Mouse (Mus musculus): ENCODE results near the gene Tmem135. TPM values are rescaled to one million over a fixed set of nuclear protein-coding genes. Genes with fewer than 3 reads are reported as not detected.

The Tmem135 gene
- 15.1 and 16.7 TPM in 2 replicates for polyA plus RNA-seq (2014; fragmentation: Nextera tagmentation; extraction: Ambion mirVana)

DNA sequence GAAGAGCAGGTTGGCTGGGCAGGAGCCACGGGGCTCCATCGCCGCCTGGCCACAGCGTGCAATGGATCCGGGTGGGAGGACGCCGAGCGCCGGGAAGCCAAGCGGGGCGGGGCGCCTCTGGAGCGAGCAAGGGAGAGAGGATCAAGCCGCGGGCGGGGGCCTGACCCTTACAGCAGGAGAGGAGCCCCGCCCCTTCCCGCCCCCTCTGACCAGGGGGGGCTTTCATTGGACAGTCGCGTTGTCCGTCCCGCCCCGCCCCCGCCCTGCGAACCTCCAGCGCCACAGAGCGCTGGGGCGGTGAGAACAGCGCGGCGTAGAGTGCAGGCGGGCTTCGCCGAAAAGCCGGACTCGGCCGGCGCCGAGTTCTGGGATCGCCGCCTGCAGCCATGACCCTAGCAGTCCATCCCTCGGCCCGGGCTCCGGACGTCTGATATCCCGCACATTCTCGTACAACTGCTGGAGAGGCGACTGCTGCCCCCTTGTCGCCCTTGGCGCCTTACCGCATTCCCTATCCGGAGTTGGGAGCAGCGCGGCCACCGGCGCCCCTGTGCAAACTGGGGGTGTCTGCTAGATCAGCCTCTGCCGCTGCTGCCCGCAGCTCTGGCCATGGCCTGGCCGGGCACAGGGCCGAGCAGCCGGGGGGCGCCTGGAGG lies at the start of gene Tmem135, which contains the start of gene Fzd4:
Tmem135 (minus strand) TSS at position 142 of the 653 bp plus-strand sequence.
Fzd4 (plus strand) TSS at position 275 of the 653 bp plus-strand sequence.
- WGBS = under 1% methylated on average over 60 of the region's 62 CpGs
- Histone ChIP-seq H3K4me2 (peak within 1 kb of the TSS; percentile 98), H3K27me3 (ENCODE audit: control insufficient read depth, insufficient read depth, low read length) (peaks cover 14% of the 10 kb centered on the region; the same call in 1 of the 2 replicates), H3K36me3 (ENCODE audit: control insufficient read depth, insufficient read depth, low read length) (no peaks in the 10 kb centered on the region), H3K4me1 (ENCODE audit: control insufficient read depth, insufficient read depth, low read length) (peaks cover 10% of the 10 kb centered on the region), H3K9me3 (ENCODE audit: control insufficient read depth, low read length) (no peaks in the 10 kb centered on the region), H3K9ac (ENCODE audit: low read length) (peak within 1 kb of the TSS; percentile 71), H3K4me3 (ENCODE audit: low read depth, low read length) (peak within 1 kb of the TSS; percentile 59), H3K27ac (ENCODE audit: low read depth, low read length) (peak within 1 kb of the TSS; percentile 21; the same call in 1 of the 2 replicates)
- peak; percentile 96 for ATAC-seq (ENCODE audit: low FRiP score)
- peak; percentile 100 for DNase-seq (ENCODE audit: low spot score, missing footprints)

- WGBS = 76% methylated on average over 2 of the region's 2 CpGs
Measured at GRCm38 (mm10) chr7:89450312-89450711, 46.3 kb upstream of the Tmem135 start.

DNA sequence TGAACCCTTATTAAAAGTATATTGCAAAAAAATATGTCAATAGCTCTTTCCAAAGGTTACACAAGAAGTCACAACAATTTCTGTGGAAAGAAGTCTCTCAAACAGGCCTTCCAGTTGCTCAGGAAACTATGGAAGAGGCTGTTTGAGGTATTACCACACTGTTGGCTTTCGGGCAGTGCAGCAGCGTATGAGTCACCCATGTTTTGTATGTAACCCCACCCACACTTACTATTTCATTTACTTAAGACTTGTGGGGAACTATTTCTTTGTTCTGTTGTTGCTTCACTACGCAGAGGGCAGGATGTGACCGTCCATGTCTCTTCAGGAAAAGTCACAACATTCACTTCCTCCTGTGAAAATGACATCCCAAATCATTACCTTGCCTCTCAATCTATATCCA lies 41.1 kb upstream of the Tmem135 start:
- no peaks in the 10 kb centered on the region for H3K9me3 ChIP-seq (ENCODE audit: control insufficient read depth, low read length)
- no peak overlapping the region for H3K4me3 ChIP-seq (ENCODE audit: low read depth, low read length)
- no peaks in the 10 kb centered on the region for H3K27me3 ChIP-seq (ENCODE audit: control insufficient read depth, insufficient read depth, low read length)
- no peak overlapping the region for H3K27ac ChIP-seq (ENCODE audit: low read depth, low read length)
- no peaks in the 10 kb centered on the region for H3K36me3 ChIP-seq (ENCODE audit: control insufficient read depth, insufficient read depth, low read length)
- ATAC-seq (ENCODE audit: low FRiP score) (no peak), DNase-seq (ENCODE audit: low spot score, missing footprints) (peak; percentile 49)
- H3K9ac ChIP-seq (ENCODE audit: low read length) = no peak overlapping the region
- WGBS = 89% methylated on average over 4 of the region's 4 CpGs
- no peak overlapping the region for H3K4me2 ChIP-seq
- no peaks in the 10 kb centered on the region for H3K4me1 ChIP-seq (ENCODE audit: control insufficient read depth, insufficient read depth, low read length)

More at GRCm38 (mm10) chr7:89450312-89450711, 46.3 kb upstream of the Tmem135 start:
- H3K4me3 ChIP-seq (ENCODE audit: low read depth, low read length) = no peak overlapping the region
- no peaks in the 10 kb centered on the region for H3K9me3 ChIP-seq (ENCODE audit: control insufficient read depth, low read length)
- H3K36me3 ChIP-seq (ENCODE audit: control insufficient read depth, insufficient read depth, low read length) = no peaks in the 10 kb centered on the region
- peak; percentile 37 for DNase-seq (ENCODE audit: low spot score, missing footprints)
- H3K27ac ChIP-seq (ENCODE audit: low read depth, low read length) = no peak overlapping the region
- no peak for ATAC-seq (ENCODE audit: low FRiP score)
- no peaks in the 10 kb centered on the region for H3K4me1 ChIP-seq (ENCODE audit: control insufficient read depth, insufficient read depth, low read length)
- H3K9ac ChIP-seq (ENCODE audit: low read length) = no peak overlapping the region
- H3K27me3 ChIP-seq (ENCODE audit: control insufficient read depth, insufficient read depth, low read length) = no peaks in the 10 kb centered on the region
- no peak overlapping the region for H3K4me2 ChIP-seq

- H3K9ac ChIP-seq (ENCODE audit: low read length) = no peak overlapping the region
- ATAC-seq (ENCODE audit: low FRiP score) (no peak), DNase-seq (ENCODE audit: low spot score, missing footprints) (no peak)
- H3K4me2 ChIP-seq = no peak overlapping the region
- H3K4me1 ChIP-seq (ENCODE audit: control insufficient read depth, insufficient read depth, low read length) = no peaks in the 10 kb centered on the region
- no peaks in the 10 kb centered on the region for H3K27me3 ChIP-seq (ENCODE audit: control insufficient read depth, insufficient read depth, low read length)
- no peak overlapping the region for H3K4me3 ChIP-seq (ENCODE audit: low read depth, low read length)
- H3K36me3 ChIP-seq (ENCODE audit: control insufficient read depth, insufficient read depth, low read length) = no peaks in the 10 kb centered on the region
- WGBS = 76% methylated on average over 4 of the region's 4 CpGs
- H3K9me3 ChIP-seq (ENCODE audit: control insufficient read depth, low read length) = no peaks in the 10 kb centered on the region
- no peak overlapping the region for H3K27ac ChIP-seq (ENCODE audit: low read depth, low read length)
Measured at GRCm38 (mm10) chr7:89442242-89442641, 38.2 kb upstream of the Tmem135 start.

DNA sequence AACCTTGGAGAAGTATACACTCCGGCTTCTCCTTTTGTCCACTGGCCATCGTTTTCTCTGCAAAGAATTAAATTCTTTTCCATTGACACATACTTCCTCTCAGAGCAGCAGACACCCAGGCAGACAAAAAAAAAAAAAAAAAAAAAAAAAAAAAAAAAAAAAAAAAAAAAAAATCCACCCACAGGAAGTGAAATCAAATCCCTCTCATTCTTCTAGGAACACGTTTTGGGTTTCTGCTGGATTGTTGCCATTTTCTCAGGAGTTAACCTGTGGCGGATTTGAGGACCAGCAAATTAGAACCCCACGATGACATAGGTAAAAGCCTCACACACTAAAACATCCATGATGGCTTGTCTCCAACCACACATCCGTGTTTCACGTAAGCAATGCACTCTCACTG lies 37.3 kb upstream of the Tmem135 start:
- no peaks in the 10 kb centered on the region for H3K27me3 ChIP-seq (ENCODE audit: control insufficient read depth, insufficient read depth, low read length)
- H3K36me3 ChIP-seq (ENCODE audit: control insufficient read depth, insufficient read depth, low read length) = no peaks in the 10 kb centered on the region
- H3K4me3 ChIP-seq (ENCODE audit: low read depth, low read length) = no peak overlapping the region
- H3K4me1 ChIP-seq (ENCODE audit: control insufficient read depth, insufficient read depth, low read length) = no peaks in the 10 kb centered on the region
- no peak overlapping the region for H3K4me2 ChIP-seq
- H3K27ac ChIP-seq (ENCODE audit: low read depth, low read length) = no peak overlapping the region
- ATAC-seq (ENCODE audit: low FRiP score) = no peak
- H3K9ac ChIP-seq (ENCODE audit: low read length) = no peak overlapping the region
- H3K9me3 ChIP-seq (ENCODE audit: control insufficient read depth, low read length) = no peaks in the 10 kb centered on the region
- WGBS = 81% methylated on average over 7 of the region's 7 CpGs
- DNase-seq (ENCODE audit: low spot score, missing footprints) = peak; percentile 76

- no peaks in the 10 kb centered on the region for H3K4me1 ChIP-seq (ENCODE audit: control insufficient read depth, insufficient read depth, low read length)
- H3K9me3 ChIP-seq (ENCODE audit: control insufficient read depth, low read length) = no peaks in the 10 kb centered on the region
- 49% methylated on average over 4 of the region's 4 CpGs for WGBS
- no peak overlapping the region for H3K9ac ChIP-seq (ENCODE audit: low read length)
- no peak overlapping the region for H3K4me2 ChIP-seq
- H3K27ac ChIP-seq (ENCODE audit: low read depth, low read length) = no peak overlapping the region
- no peaks in the 10 kb centered on the region for H3K27me3 ChIP-seq (ENCODE audit: control insufficient read depth, insufficient read depth, low read length)
- DNase-seq (ENCODE audit: low spot score, missing footprints) (peak; percentile 82), ATAC-seq (ENCODE audit: low FRiP score) (peak; percentile 59; the same call in 1 of the 2 replicates)
- H3K36me3 ChIP-seq (ENCODE audit: control insufficient read depth, insufficient read depth, low read length) = no peaks in the 10 kb centered on the region
- H3K4me3 ChIP-seq (ENCODE audit: low read depth, low read length) = no peak overlapping the region
Measured at GRCm38 (mm10) chr7:89437589-89437988, 33.6 kb upstream of the Tmem135 start.

DNA sequence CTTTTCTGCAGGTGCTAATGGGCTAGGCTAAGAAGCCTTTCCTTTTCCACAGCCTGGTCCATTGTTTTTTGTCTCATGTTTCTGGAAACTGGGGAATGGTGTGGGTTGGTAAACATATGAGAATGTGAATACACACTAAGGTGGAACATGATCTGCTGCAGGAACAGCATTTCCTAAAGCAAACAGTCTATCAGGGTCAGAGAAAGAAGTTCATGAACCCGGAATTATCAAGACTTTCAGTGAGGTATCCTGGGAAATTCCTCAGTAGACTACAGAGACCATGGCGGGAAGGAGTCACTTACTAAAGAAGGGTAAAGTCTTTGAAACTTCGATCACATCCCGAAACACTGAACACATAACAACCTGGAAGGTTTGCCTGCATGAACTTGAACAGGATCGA lies 32.4 kb upstream of the Tmem135 start:
- no peaks in the 10 kb centered on the region for H3K9me3 ChIP-seq (ENCODE audit: control insufficient read depth, low read length)
- 85% methylated on average over 5 of the region's 5 CpGs for WGBS

DNA sequence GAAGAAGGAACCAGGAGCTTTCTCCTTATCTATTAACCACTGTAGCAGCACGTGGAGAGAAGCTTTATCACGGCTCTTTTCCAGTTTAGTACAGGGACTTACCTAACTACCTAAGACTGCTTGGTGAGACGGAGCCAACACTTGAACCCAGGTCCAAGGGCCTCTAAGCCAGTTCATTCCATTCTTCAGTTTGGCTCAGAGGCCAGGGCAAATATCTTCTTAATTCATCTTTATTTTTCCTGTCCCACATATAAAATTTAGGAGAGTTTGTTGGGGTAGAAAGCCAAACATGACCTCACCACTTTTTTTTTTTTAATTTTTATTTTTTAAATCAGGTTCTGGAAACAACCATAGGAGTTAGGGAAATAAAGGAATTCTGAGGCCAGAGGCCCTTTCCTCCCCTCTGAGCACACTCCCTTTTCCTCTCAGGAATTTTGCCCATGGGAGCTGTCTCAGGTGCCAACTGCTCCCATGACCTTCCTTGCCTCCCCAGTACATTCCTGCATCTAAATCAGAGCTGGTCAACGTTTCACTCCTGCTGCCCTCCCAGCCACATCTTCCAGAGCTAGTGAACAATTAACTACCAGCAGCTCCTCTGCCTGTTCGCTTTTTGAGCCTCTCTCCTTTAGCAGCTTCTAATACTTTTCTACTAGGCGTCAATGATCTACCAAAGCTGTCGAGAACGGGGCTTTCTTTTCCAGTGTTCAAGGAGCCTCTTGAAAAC lies 30.0 kb upstream of the Tmem135 start:
- no peak for ATAC-seq (ENCODE audit: low FRiP score)

More for the DNA sequence above, 32.4 kb upstream of the Tmem135 start:
- Histone ChIP-seq H3K9ac (ENCODE audit: low read length) (no peak overlapping the region), H3K36me3 (ENCODE audit: control insufficient read depth, insufficient read depth, low read length) (no peaks in the 10 kb centered on the region), H3K27me3 (ENCODE audit: control insufficient read depth, insufficient read depth, low read length) (no peaks in the 10 kb centered on the region), H3K4me1 (ENCODE audit: control insufficient read depth, insufficient read depth, low read length) (no peaks in the 10 kb centered on the region), H3K4me2 (no peak overlapping the region), H3K4me3 (ENCODE audit: low read depth, low read length) (no peak overlapping the region), H3K27ac (ENCODE audit: low read depth, low read length) (no peak overlapping the region)
- DNase-seq (ENCODE audit: low spot score, missing footprints) (peak; percentile 53), ATAC-seq (ENCODE audit: low FRiP score) (no peak)

More for the DNA sequence above, 30.0 kb upstream of the Tmem135 start:
- H3K4me3 ChIP-seq (ENCODE audit: low read depth, low read length) = no peak overlapping the region
- no peak overlapping the region for H3K4me2 ChIP-seq
- H3K9me3 ChIP-seq (ENCODE audit: control insufficient read depth, low read length) = no peaks in the 10 kb centered on the region
- 69% methylated on average over 8 of the region's 8 CpGs for WGBS
- no peaks in the 10 kb centered on the region for H3K4me1 ChIP-seq (ENCODE audit: control insufficient read depth, insufficient read depth, low read length)
- no peaks in the 10 kb centered on the region for H3K36me3 ChIP-seq (ENCODE audit: control insufficient read depth, insufficient read depth, low read length)
- no peaks in the 10 kb centered on the region for H3K27me3 ChIP-seq (ENCODE audit: control insufficient read depth, insufficient read depth, low read length)
- no peak overlapping the region for H3K9ac ChIP-seq (ENCODE audit: low read length)
- no peak overlapping the region for H3K27ac ChIP-seq (ENCODE audit: low read depth, low read length)
- peak; percentile 45 for DNase-seq (ENCODE audit: low spot score, missing footprints)
